ENCODE assay signal across 24 mouse cellular contexts in genomic region chr16:72969990-72970389, GRCm38 (mm10).
DNase-seq lines count a peak whose midpoint lies in the region; ATAC-seq lines count a peak whose summit lies in the region.
"Had no signal": no experiment of that assay in that cellular context is flagged by ENCODE, and none has a peak within 500 bp of the region (broad histone marks: within the 10 kb centered on the region; RNA-seq: fewer than 3 reads in every experiment).

No protein-coding gene starts in this region.

- no peak overlapping the region for H3K9ac ChIP-seq in hindbrain, embryonic 13.5 days
- H3K9ac ChIP-seq in neural tube, embryonic 13.5 days, result no peak overlapping the region
- no peak overlapping the region for H3K9ac ChIP-seq in embryonic facial prominence, embryonic 11.5 days (replicated peaks; ENCODE audit: low read length)
- no peak overlapping the region for H3K9ac ChIP-seq in midbrain, embryonic 16.5 days (ENCODE audit: low read depth, low read length)
- H3K9ac ChIP-seq: heart, embryonic 12.5 days; neural tube, embryonic 15.5 days had no signal

- ATAC-seq in hindbrain, embryonic 13.5 days (ENCODE audit: low FRiP score), result no peak
- no peak for ATAC-seq in neural tube, embryonic 13.5 days (ENCODE audit: low read depth)
- no peak for ATAC-seq in embryonic facial prominence, embryonic 11.5 days (replicated peaks; ENCODE audit: insufficient number of reproducible peaks, low FRiP score, low TSS enrichment, low read depth)
- ATAC-seq in midbrain, embryonic 16.5 days, result no peak
- ATAC-seq: activated CD4-positive, CD25-positive, alpha-beta regulatory T cell, adult 4 months; inflammation-experienced regulatory T-cells, adult 6 months had no signal

- no peaks in the 10 kb centered on the region for H3K27me3 ChIP-seq in hindbrain, embryonic 13.5 days
- H3K27me3 ChIP-seq in hindbrain, embryonic 10.5 days (ENCODE audit: insufficient read depth, poor library complexity, severe bottlenecking), result no peaks in the 10 kb centered on the region
- no peaks in the 10 kb centered on the region for H3K27me3 ChIP-seq in neural tube, embryonic 13.5 days
- H3K27me3 ChIP-seq in embryonic facial prominence, embryonic 11.5 days (ENCODE audit: control insufficient read depth, insufficient read depth, low read length), result no peaks in the 10 kb centered on the region
- no peaks in the 10 kb centered on the region for H3K27me3 ChIP-seq in midbrain, embryonic 16.5 days (ENCODE audit: control insufficient read depth, insufficient read depth, low read depth, low read length)
- H3K27me3 ChIP-seq: heart, embryonic 12.5 days; neural tube, embryonic 15.5 days had no signal

- DNase-seq in hindbrain, embryonic 10.5 days (ENCODE audit: low spot score), result no peak
- no peak for DNase-seq in neural tube, embryonic 10.5 days (ENCODE audit: extremely low spot score, low spot score)
- peak; percentile 64 for DNase-seq in embryonic facial prominence, embryonic 11.5 days (ENCODE audit: low spot score)
- DNase-seq in cerebellum, adult 11 months, result no peak
- no peak for DNase-seq in layer of hippocampus, postnatal 25 days (ENCODE audit: extremely low spot score in 1 of 2, low spot score in 1 of 2)
- DNase-seq: cerebellum, adult 9-10 months; gastrocnemius, postnatal 10 days; heart, adult 11 months; kidney, adult 18-20 months; liver; lung, postnatal 4 days; right cerebral cortex, adult 18-20 months; right cerebral cortex, postnatal 4 days; thymus, postnatal 14 days had no signal

- H3K4me1 ChIP-seq in hindbrain, embryonic 13.5 days (replicated peaks), result no peaks in the 10 kb centered on the region
- H3K4me1 ChIP-seq in hindbrain, embryonic 10.5 days (replicated peaks), result no peaks in the 10 kb centered on the region
- no peaks in the 10 kb centered on the region for H3K4me1 ChIP-seq in neural tube, embryonic 13.5 days (replicated peaks)
- no peaks in the 10 kb centered on the region for H3K4me1 ChIP-seq in embryonic facial prominence, embryonic 11.5 days (ENCODE audit: control insufficient read depth, insufficient read depth, low read length)
- H3K4me1 ChIP-seq in midbrain, embryonic 16.5 days (ENCODE audit: control insufficient read depth, insufficient read depth, low read length), result peaks cover 8% of the 10 kb centered on the region
- H3K4me1 ChIP-seq: limb, embryonic 10.5 days; neural tube, embryonic 15.5 days had no signal

- peaks cover 7% of the 10 kb centered on the region for H3K36me3 ChIP-seq in hindbrain, embryonic 13.5 days
- H3K36me3 ChIP-seq in hindbrain, embryonic 10.5 days, result peaks cover 23% of the 10 kb centered on the region
- H3K36me3 ChIP-seq in neural tube, embryonic 13.5 days, result peaks cover 16% of the 10 kb centered on the region
- no peaks in the 10 kb centered on the region; the same call in none of the 2 replicates for H3K36me3 ChIP-seq in embryonic facial prominence, embryonic 11.5 days (replicated peaks; ENCODE audit: control insufficient read depth, insufficient read depth, low read depth, low read length)
- H3K36me3 ChIP-seq in midbrain, embryonic 16.5 days (ENCODE audit: control insufficient read depth, insufficient read depth, low read length), result no peaks in the 10 kb centered on the region

- 0 out of 2 replicates have a peak overlapping the region, but pooled peaks have one; percentile 32 for H3K27ac ChIP-seq in hindbrain, embryonic 13.5 days
- no peak overlapping the region for H3K27ac ChIP-seq in hindbrain, embryonic 10.5 days
- peak overlapping the region; percentile 28; the same call in 1 of the 2 replicates for H3K27ac ChIP-seq in neural tube, embryonic 13.5 days (replicated peaks)
- no peak overlapping the region for H3K27ac ChIP-seq in embryonic facial prominence, embryonic 11.5 days (replicated peaks; ENCODE audit: low read depth, low read length)
- H3K27ac ChIP-seq in midbrain, embryonic 16.5 days (ENCODE audit: low read length), result peak overlapping the region; percentile 33; the same call in 1 of the 2 replicates
- H3K27ac ChIP-seq: kidney, postnatal 0 days; limb, embryonic 10.5 days; neural tube, embryonic 15.5 days had no signal

- no peak overlapping the region for H3K4me3 ChIP-seq in hindbrain, embryonic 13.5 days
- no peak overlapping the region for H3K4me3 ChIP-seq in hindbrain, embryonic 10.5 days
- no peak overlapping the region for H3K4me3 ChIP-seq in neural tube, embryonic 13.5 days
- no peak overlapping the region for H3K4me3 ChIP-seq in embryonic facial prominence, embryonic 11.5 days (ENCODE audit: low read depth, low read length)
- H3K4me3 ChIP-seq in midbrain, embryonic 16.5 days (ENCODE audit: low read depth, low read length), result no peak overlapping the region
- H3K4me3 ChIP-seq: heart, embryonic 12.5 days; limb, embryonic 10.5 days; myocyte; neural tube, embryonic 15.5 days had no signal

- WGBS in hindbrain, embryonic 13.5 days, result 76% methylated on average over 7 of the region's 7 CpGs
- WGBS in hindbrain, embryonic 10.5 days, result 90% methylated on average over 7 of the region's 7 CpGs
- WGBS in neural tube, embryonic 13.5 days, result 81% methylated on average over 7 of the region's 7 CpGs
- 65% methylated on average over 7 of the region's 7 CpGs for WGBS in embryonic facial prominence, embryonic 11.5 days
- WGBS in midbrain, embryonic 16.5 days, result 61% methylated on average over 7 of the region's 7 CpGs

- H3K9me3 ChIP-seq in hindbrain, embryonic 13.5 days, result no peaks in the 10 kb centered on the region
- no peaks in the 10 kb centered on the region for H3K9me3 ChIP-seq in hindbrain, embryonic 10.5 days
- H3K9me3 ChIP-seq in neural tube, embryonic 13.5 days, result no peaks in the 10 kb centered on the region
- no peaks in the 10 kb centered on the region for H3K9me3 ChIP-seq in embryonic facial prominence, embryonic 11.5 days (replicated peaks; ENCODE audit: control insufficient read depth, low read length)
- H3K9me3 ChIP-seq in midbrain, embryonic 16.5 days (replicated peaks; ENCODE audit: control insufficient read depth, low read length, poor library complexity, severe bottlenecking), result no peaks in the 10 kb centered on the region
- H3K9me3 ChIP-seq: heart, embryonic 12.5 days; limb, embryonic 10.5 days; neural tube, embryonic 15.5 days had no signal

- no peak overlapping the region for H3K4me2 ChIP-seq in hindbrain, embryonic 13.5 days
- H3K4me2 ChIP-seq in neural tube, embryonic 13.5 days, result no peak overlapping the region
- no peak overlapping the region for H3K4me2 ChIP-seq in embryonic facial prominence, embryonic 11.5 days (ENCODE audit: low read depth, low read length)
- 0 out of 2 replicates have a peak overlapping the region, but pooled peaks have one; percentile 17 for H3K4me2 ChIP-seq in midbrain, embryonic 16.5 days (ENCODE audit: low read length)
- H3K4me2 ChIP-seq: heart, embryonic 12.5 days; neural tube, embryonic 15.5 days had no signal

Comparison
In these comparisons a context has a peak if more than half of its experiments do, and no peak if none do; other contexts are left out.
1. H3K27ac ChIP-seq: peak in hindbrain, embryonic 13.5 days (single experiment), neural tube, embryonic 13.5 days (single experiment) and midbrain, embryonic 16.5 days (single experiment); none in hindbrain, embryonic 10.5 days (single experiment) and embryonic facial prominence, embryonic 11.5 days (single experiment).